Mouse (Mus musculus) kidney, adult 2 months (tissue): Measurements from ENCODE around the gene Dnajb12.

Experiments used
- CTCF ChIP-seq: fragments of 200-500 bp; conservative IDR thresholded peaks from 2 replicates; pipeline ENCODE4 v1.5.1; 2011; ENCODE audit warnings: low read depth, mild to moderate bottlenecking, control low read depth, low read length, moderate library complexity, mixed read lengths; ENCODE audit not compliant: insufficient read depth, insufficient read length
- POLR2A ChIP-seq: fragments of 200-500 bp; IDR thresholded peaks from one replicate; pipeline ENCODE4 v1.6.1; 2011; ENCODE audit warnings: low read depth, low read length, control low read depth

DNA sequence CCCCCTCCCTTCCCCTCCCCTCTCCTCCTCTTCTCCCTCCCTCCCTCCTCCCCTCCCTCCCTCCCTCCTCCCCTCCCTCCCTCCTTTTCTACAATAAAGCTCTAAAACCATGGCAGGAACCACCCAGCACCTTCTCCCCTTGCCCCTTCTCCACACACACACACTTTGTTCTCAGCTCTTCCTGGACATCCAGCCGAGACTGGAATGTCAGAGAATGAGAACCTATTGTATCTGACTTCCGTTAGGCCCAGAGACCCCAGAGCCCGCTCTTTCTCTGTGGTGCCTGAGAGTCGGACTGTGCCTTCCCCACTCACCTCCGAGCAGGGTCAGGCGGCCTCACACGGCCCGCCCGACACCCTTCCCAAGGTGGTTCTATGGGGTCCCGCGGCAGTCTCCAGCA lies 11.1 kb upstream of the Dnajb12 start:
- no peak for TF ChIP-seq POLR2A
- TF ChIP-seq CTCF: no peak
